Mouse (Mus musculus): ENCODE measurements around the gene Vegfb.

The Vegfb gene

DNA sequence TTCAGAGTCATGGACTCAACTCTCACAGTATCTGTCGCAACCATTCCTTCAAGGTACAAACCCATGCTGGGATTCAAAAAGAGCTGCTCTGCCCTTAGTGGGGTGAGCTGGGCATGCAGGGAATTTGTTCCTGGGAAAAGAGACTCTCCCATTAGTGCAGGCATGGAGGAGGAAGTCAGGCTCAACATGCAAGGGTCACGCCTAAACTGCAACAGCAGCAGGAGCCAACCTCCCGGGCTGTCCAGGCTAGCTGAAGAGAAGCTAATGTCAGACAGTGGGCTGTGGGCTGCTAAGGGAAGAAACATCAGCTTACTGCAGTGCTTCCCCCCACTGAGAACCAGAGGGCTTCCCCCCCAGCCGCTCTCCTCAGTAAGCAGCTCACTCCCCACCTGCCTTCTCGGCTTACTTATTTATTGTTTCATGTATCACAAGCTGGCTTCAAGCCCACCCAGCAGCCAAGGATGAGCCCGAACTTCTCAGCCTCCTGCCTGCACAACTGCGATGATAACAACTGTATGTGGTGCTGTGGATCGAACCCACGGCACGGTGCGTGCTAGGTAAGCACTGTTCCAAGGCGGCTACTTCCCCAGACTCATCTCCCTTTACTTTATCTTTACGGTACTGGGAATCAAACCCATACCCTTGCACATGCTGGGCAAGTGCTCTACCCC, 15.1 kb downstream of the Vegfb start:
- no peak for DNase-seq (ENCODE audit: extremely low spot score)

DNA sequence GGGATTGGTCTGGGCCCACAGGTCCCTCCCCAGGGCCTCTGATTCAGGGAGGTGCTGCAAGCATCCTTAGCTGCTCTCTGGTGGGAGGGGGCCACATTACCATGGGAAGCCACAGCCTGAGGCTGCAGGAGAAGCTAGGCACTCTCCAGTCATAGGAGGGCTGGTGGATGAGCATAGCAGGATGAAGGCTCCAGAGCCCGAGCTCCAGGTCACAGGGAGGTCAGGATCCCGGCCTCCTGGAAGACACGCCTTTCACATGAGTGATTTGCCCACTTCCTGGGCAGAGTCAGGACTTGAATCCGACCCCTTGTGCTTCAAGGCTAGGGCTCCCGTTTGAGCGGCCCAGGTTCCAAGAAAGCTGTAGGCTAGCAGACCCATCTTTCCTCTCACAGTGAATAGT, 15.8 kb downstream of the Vegfb start:
- no peak for DNase-seq (ENCODE audit: extremely low spot score)

DNA sequence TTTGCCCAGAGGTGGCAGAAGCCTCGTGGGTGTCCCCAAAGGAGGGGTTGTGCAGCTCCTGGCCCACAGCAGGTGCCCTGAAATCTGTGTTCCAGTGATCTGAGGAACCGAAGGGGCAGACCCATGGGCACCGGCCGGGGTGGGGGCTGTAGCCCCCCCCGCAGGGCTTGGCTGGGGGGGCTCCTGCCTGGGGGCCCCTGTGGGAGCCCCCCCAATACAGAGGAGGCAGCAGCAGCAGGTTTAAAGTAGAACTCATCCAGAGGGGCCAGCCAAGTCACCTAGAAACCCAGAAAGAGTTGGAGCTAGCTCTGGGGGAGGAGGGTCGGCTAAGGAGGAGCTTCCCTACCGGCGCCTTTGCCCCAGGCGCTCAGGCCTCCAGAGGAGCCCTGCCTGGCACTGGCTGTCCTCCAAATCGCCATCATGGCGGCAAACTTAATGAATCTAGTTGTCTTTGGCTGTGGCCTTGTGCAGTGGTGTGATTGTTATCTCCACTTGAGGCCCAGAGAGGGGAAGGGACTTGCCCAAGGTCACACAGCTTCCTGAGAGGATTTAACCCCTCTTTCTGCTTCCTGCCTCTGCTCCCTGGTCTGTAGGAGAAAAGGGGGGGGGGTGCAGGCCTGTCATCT, 16.9 kb downstream of the Vegfb start:
- no peak for DNase-seq (ENCODE audit: extremely low spot score)

DNA sequence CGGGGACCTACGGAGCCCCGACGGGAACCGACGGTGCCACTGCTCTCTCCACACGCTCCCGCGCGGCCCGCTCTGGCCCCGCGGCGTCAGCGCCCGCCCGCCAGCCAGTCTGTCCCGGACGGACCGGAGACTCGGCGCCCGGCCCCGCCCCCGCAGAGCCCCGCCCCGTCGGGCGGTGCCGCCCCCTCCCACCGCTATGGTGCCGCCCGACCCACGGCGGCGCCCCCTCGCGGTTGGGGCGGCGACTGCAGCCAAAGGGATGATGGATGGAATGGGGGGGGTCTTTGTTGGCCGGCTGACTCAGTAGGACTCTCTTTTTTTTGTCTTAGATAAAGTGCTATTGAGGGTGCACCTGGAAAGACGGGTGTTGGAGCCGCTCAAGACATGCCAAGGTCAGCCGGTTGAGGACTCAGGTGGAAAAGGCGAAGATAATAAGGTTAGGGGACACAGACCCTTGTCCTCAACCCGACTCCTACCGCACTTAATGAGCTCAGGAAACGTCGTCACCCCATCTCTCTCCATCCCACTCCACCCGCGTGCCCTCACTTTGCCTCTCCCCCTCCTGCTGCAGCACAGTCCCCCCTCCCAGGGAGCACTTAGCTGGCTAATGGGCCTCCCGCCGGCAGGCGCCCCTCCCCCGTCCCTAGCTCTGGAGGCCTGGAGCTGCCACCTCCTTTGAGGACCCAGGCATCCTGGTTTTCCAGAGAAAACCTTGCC, 17.6 kb downstream of the Vegfb start:
- peak; percentile 81 for DNase-seq (ENCODE audit: extremely low spot score)

DNA sequence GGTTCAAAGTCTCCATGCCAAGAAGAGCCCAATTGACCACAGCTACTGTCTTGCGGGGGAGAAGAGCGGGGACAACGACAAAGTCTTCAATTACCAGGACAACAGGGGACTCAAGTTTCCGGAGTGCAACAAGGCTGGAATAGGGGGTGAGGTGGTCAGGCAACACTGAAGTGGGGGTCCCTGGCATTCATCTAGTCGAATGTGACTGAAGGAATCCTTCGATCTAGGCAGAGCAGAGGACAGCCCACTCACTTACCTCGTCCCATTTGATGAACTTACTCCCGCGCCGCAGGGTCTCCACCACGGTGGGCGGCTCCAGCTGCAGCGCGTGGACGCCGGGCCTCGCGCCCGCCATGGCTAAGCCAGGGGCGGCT, 18.2 kb downstream of the Vegfb start:
- no peak for DNase-seq (ENCODE audit: extremely low spot score)

DNA sequence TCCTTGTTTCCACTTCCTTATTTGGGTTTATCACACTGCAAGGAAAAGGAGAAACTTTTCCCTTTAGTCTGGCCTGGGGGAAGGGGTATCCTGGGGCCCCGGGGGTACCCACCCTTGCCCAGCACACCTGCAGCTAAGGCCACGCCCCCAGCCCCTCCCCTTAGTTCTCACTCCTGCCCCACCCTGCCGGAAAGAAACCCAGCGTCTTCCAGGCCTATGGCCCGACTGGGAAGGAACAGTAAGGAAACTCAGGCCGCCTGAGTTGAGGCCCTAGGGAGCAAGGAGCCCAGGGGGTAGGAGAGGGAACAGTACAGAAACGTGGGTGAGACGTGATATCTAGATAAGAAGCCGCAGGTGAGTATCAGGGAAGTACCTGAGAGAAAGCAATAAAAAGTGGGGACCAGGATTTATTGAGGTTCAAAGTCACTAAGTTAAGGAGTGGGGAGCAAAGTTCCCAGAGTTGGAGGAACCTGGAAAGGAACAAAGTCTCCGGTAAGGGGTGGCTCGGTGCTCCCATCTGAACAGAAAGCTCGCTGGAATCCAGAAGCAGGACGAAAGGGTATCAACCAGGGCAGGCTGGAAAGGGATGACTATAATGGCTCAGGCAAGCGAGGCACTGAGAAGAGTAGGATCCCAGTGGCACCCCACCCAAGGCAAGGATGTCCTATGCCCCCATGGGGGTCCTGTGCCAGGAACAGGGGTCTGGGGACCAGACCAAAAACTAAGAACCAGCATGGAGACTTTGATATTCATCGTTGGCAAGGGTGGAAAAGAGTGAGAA, 18.8 kb downstream of the Vegfb start:
- DNase-seq (ENCODE audit: extremely low spot score): no peak

DNA sequence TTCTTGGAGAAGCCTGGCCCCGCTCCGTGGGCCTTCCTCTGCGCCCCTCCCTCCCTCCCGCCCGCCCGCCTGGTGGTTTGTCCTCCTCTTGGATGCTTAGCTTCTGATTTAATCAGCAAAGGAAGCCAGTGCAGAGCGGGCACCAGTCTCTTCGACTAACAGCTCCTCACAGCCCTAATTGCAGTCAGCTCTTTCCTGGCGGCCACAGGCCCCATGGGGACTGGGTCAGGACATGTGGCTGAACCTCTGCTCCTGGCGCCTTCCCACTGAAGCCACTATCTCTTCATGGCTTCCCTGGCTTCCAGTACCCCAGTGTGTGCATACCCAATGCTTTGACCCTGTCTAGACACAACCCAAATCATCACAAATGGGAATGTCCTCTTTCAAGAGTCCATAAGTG, 31.0 kb downstream of the Vegfb start:
- DNase-seq (ENCODE audit: extremely low spot score): no peak

DNA sequence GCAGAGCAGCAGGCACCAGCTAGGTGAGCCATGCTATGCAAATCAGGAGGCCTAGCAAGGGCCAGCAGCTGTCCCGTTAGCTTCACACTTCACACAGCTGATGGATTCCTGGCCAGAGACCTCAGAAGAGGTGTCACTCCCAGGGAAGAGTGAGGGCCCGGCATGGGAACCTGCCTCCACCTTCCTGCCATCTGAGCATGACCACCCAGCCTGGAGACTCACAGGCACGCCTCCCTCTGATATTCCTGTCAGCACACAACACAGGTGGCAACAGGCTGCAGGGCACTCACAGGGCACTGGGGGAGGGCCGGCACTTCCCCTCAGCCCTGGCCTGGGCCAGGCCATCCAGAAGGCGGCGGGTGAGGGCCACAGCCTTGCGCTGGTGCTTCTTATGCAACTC, 32.0 kb downstream of the Vegfb start:
- DNase-seq (ENCODE audit: extremely low spot score): no peak

DNA sequence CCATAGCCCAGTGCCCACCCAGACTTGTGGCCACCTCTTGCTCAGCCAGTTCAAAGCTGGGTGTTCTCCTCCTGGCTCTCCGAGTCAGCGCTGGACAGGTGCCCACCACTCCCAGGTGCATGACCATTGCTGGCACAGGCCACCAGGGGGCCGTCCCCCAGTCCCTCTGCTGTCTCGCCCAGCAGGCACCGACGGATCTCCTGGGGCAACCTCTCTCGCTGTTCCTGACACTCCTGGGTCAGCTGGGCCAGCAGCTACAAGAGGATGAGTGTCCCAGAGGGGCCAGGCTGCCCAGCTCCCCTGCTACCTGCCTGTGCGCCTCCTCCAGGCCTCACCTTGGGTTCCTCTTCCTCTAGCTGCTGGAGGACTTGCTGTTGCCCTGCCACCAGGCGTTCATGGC, 33.4 kb downstream of the Vegfb start:
- DNase-seq (ENCODE audit: extremely low spot score): no peak

DNA sequence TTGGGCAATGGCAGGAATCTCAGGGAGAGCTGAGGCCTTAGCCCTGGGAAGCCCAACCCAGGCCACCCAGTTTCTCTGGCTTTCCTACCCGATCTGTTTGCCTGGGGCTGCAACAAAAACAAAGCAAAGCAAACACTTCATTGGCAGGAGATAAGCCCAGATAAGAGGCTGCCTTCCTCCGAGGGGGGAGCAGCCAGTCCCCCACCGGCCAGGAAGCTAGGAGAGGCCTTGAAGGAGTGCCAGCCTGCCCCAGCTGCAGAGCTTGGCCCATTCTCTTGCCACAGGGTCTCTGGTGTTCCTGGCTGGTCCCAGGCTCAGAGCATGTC, 34.8 kb downstream of the Vegfb start:
- DNase-seq (ENCODE audit: extremely low spot score): no peak

DNA sequence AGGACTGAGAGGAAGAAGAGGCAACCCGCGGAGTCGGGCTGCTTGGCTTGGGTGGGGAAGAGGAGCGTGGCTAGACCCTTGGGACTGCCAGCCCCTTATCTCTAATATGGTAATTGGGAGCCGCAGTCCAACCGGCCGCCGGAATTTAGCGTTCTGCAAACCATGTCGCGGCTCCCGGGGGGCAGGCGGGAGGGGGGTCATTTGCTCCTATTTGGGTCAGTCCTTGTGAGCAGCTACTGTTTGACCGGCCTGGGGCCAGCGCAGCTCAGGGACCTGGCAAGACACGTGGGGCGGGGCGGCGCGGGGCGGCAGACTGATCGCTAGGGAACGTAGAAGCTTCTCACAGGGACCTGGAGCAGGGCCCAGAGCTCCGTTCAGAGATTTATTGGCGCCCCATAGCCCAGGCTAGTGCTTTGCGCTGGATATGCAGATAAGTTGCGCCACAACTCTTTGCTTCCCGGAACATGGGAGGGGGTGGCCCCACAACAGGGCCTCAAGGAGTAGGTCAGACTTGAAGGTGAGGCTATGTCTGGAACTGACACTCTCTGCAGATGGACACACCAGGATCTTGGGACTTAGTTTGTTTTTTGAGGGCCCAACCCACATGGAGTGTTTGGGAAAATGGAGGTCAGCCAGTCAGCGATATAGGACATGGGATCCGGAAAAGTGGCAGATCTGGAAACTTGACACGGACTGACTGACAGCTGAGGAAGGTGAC, 35.3 kb downstream of the Vegfb start:
- peak; percentile 69 for DNase-seq (ENCODE audit: extremely low spot score)

DNA sequence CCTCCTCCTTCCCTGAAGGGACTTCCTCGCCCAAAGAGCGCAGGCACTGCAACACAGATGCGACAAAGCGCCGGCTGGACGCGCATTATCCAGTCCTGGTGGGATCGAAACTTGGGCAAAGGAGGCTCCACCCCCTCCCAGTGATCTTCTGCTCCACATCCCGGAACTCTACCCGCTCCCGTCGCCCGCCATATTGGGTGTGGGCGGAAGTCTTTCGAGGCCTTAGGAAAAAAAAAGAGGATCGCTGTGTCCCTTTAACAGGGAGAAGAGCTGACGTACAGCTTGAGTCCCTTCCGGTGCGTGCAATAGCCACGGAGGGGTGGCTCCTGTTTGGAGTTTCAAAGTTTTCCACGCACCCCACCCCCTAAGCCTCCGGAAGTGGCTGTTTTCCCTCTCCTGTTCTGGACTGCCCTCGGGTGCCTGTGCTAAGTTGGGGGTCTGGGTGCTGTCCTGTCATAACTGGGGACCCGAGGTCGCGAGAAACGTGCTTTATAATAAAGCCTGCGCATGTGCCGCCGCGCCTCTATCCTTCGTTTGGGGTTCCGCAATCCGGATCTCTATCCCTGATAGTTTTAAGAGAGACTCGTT, 36.0 kb downstream of the Vegfb start:
- peak; percentile 91 for DNase-seq (ENCODE audit: extremely low spot score)

DNA sequence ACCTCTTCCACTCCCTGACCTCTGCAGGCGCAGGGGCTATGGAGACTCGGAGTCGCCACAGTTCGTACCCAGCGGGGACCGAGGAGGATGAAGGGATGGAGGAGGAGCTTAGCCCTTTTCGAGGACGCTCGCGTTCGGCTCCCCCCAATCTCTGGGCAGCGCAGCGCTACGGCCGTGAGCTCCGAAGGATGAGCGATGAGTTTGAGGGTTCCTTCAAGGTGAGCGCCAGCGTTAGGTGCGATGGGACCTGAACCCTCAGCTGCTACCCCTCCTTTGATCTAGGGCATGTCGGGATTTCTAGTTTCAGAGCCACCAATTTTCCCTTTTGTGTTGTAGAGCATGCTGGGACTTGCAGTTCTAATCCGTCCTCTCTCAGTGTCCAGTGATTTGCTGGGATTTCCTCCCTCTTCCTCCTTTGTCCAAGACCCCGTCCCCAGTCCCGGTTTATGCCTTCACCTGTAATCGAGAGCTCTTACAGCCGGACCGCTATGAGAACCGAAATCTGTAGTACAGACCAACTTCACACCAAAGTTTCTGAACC, 36.8 kb downstream of the Vegfb start:
- DNase-seq (ENCODE audit: extremely low spot score): peak; percentile 83

DNA sequence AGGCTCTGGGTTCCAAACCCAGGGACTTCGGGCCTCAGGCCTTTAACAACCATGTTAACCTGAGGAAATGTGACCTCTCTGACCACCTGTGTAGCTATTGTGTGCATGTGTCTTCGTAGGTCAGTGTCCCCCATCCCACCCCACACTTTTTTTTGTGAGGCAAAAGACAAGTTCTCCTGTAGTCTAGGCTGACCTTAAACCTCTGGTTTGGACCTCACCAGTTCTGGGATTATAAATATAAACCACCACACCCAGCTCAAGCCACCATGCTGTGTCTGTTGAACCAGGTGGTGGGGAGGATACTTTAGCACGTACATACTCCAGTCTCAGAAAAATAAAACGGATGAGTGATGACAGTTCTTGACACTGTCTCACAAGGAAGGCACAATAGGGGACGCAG, 37.5 kb downstream of the Vegfb start:
- DNase-seq (ENCODE audit: extremely low spot score): no peak

DNA sequence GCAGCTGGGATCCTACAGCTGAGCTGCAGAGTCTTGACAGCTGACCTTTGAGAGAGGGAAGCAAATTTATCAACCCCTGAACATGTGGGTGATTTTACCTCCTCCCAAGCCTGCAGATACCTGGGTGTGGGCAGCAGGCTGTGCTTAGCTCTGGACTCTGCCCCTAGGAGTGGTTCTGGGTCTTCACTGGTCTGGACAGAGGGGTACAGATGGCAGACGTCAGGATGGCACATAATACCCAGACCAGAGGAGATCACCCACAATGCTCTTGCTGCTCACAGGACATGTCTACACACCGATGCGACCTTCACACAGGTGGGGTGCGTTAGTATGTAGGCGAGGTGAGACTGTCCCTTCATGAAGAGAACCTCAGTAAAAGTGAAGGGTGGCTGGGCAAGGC, 37.9 kb downstream of the Vegfb start:
- DNase-seq (ENCODE audit: extremely low spot score): no peak

DNA sequence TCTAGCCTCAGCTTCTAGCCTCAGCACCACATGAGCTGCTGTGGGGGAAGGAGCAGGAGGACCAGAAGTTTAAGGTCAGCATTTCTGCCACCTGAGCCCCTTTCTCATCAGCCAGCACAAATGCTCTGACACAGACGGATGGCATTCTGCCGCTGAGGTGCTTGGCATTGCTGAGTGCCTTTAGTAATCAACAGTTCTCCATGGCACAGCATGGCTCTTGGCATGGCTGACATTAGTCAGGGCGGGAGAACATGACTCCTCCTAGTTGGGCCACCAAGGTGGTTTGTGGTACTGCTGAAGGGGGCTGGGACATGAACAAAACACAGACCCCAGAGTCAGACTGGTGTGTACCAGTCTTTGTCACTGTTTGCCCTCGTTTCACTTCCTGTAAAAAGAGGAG, 39.3 kb downstream of the Vegfb start:
- DNase-seq (ENCODE audit: extremely low spot score): no peak

DNA sequence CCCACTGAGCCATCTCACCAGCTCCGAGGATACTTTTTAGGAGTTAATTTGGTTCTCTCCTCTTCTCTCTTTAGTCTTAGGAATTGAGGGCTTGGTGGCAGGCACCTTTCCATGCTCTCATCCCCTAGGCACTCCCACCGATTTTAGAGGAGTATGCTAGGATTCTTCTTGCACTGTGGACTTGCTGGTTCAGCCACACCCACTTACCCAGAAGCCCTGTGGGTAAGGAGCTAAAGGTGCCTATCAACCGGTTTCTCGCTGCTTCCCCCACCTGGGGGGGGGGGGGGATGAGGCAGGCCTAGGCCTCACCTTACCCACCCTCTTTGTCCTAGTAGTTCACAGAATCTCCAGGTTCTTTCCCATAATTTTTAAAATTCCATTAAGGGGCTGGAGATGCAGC, 39.7 kb downstream of the Vegfb start:
- no peak for DNase-seq (ENCODE audit: extremely low spot score)

DNA sequence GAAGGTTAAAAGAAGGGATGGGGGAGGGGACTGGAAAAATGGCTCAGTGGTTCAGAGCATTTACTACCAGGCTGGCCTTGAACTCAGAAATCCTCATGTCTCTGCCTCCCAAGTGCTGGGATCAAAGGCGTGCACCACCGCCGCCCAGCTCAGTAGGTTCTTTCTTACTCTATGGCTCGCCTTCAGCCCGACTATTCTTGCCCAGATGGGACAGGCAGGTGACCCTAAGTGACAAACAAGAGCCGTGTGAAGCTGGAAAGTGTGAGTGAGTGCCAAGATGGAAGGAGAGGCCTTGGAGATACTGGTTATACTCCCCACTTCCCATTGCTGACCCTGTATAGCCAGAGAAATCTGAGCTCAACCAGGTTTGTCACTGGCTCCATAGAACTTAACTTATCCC, 43.7 kb downstream of the Vegfb start:
- no peak for DNase-seq (ENCODE audit: extremely low spot score)

DNA sequence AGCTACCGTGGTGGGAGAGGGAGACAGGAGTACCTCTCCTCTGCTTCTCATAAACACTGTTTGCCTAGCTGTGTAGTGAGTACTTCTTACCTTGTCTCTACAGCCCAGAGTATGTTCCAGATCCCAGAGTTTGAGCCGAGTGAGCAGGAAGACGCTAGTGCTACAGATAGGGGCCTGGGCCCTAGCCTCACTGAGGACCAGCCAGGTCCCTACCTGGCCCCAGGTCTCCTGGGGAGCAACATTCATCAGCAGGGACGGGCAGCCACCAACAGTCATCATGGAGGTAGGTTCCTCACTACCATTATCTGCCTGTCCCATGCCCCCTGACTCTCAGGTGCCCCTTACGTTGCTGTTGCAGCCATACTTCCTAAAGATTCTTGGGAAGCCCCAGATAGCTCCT, 44.7 kb downstream of the Vegfb start:
- DNase-seq (ENCODE audit: extremely low spot score): no peak

DNA sequence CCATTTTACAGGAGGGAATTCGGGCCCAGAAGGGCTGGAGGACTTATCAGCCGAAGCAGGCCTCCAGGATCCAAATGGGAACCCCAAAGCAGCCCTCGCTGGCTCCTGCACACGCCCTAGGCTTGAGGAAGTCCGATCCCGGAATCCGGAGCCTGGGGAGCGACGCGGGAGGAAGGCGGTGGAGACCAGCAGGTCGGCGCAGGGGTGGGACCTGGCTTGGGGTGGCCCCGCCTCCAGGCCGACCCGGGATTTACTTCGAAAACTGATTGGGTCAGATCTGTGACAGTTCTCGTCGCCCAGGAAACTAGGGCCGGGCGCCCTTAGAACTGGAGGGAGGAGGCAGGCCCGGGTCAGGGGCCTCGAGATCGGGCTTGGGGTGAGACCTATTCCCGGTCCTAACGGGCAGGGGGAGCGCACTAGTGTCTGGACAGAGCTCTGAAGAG, 45.2 kb downstream of the Vegfb start, which contains the start of gene Gpr137:
TSS of gene Gpr137 (minus strand) at position 232 of the 443 bp plus-strand sequence.
- peak; percentile 91 for DNase-seq (ENCODE audit: extremely low spot score)

Data from embryo, embryonic 9.5 days (tissue).